Mouse (Mus musculus) CH12.LX (cell line): ENCODE data around the gene Atf1.

Source experiments
- CTCF ChIP-seq, 2 experiments: IDR thresholded peaks in 1 of 2; conservative IDR thresholded peaks in 1 of 2; 2 replicates each; pipeline ENCODE4 v1.5.1; 2011 to 2012; ENCODE audit warnings: low read depth in 2 of 2, low read length in 2 of 2, improper control_type of control experiment in 1 of 2, inconsistent platforms in 1 of 2, mild to moderate bottlenecking in 1 of 2, moderate library complexity in 1 of 2
- EP300 ChIP-seq: IDR thresholded peaks from 2 replicates; pipeline ENCODE4 v1.6.1; 2011; ENCODE audit warnings: low read length, improper control_type of control experiment
- HCFC1 ChIP-seq: IDR thresholded peaks from 2 replicates; pipeline ENCODE4 v1.6.1; 2012; ENCODE audit warnings: low read depth, mild to moderate bottlenecking, inconsistent platforms, low read length, improper control_type of control experiment
- KAT2A ChIP-seq: IDR thresholded peaks from 2 replicates; pipeline ENCODE4 v1.6.1; 2012; ENCODE audit warnings: low read length, improper control_type of control experiment, inconsistent platforms; ENCODE audit not compliant: insufficient replicate concordance
- MAZ ChIP-seq: IDR thresholded peaks from 2 replicates; pipeline ENCODE4 v1.6.1; 2012; ENCODE audit warnings: low read depth, mild to moderate bottlenecking, inconsistent platforms, low read length, improper control_type of control experiment, moderate library complexity
- POLR2A ChIP-seq: IDR thresholded peaks from 2 replicates; pipeline ENCODE4 v1.6.1; 2011; ENCODE audit warnings: low read depth, mild to moderate bottlenecking, improper control_type of control experiment, low read length
- TBP ChIP-seq: conservative IDR thresholded peaks from 2 replicates; pipeline ENCODE4 v1.6.1; 2011; ENCODE audit warnings: low read depth, low read length, improper control_type of control experiment
- TCF12 ChIP-seq: IDR thresholded peaks from 2 replicates; pipeline ENCODE4 v1.6.1; 2014; ENCODE audit warnings: low read depth, mild to moderate bottlenecking, inconsistent platforms, low read length, improper control_type of control experiment
- UBTF ChIP-seq: IDR thresholded peaks from 2 replicates; pipeline ENCODE4 v1.6.1; 2012; ENCODE audit warnings: low read depth, mild to moderate bottlenecking, inconsistent platforms, low read length, improper control_type of control experiment, moderate library complexity
- USF2 ChIP-seq: conservative IDR thresholded peaks from 2 replicates; pipeline ENCODE4 v1.6.1; 2011; ENCODE audit warnings: low read depth, low read length, improper control_type of control experiment
- ZC3H11A ChIP-seq: IDR thresholded peaks from 2 replicates; pipeline ENCODE4 v1.6.1; 2012; ENCODE audit warnings: low read depth, mild to moderate bottlenecking, inconsistent platforms, low read length, improper control_type of control experiment
- ZMIZ1 ChIP-seq: IDR thresholded peaks from 2 replicates; pipeline ENCODE4 v1.6.1; 2012; ENCODE audit warnings: low read depth, mild to moderate bottlenecking, inconsistent platforms, low read length, improper control_type of control experiment

- TF ChIP-seq POLR2A (no peak), HCFC1 (no peak), USF2 (no peak), CTCF (conservative IDR thresholded peaks at IDR 0.05 in 1 of 2, IDR thresholded peaks at IDR 0.05 in 1 of 2; ENCODE audit: low read depth in 2 of 2, low read length in 2 of 2) (no peak), EP300 (no peak), KAT2A (no peak), TBP (no peak), MAZ (no peak), ZMIZ1 (no peak), UBTF (no peak), TCF12 (no peak), ZC3H11A (no peak)
Observed at GRCm38 (mm10) chr15:100186234-100186633, 41.4 kb upstream of the Atf1 start.
